Mouse (Mus musculus) stomach, postnatal 0 days (tissue): Measurements from ENCODE around the gene Lta. TPM values are rescaled to one million over a fixed set of nuclear protein-coding genes. Genes with fewer than 3 reads are reported as not detected.

Source experiments
- ATAC-seq: fragments of 200-750 bp; cut with Nextera tagmentation; 2 replicates; pipeline ENCODE4 v1.8.0; 2017; ENCODE audit not compliant: low FRiP score, low TSS enrichment
- DNase-seq: peaks from one replicate; pipeline ENCODE4 v3.0.0-alpha.2; 2016; ENCODE audit warnings: low spot score
- H3K27ac ChIP-seq: fragments of 300-500 bp; sonication (generic); replicated peaks from 2 replicates; pipeline ENCODE4 v1.5.1; 2014; ENCODE audit warnings: mild to moderate bottlenecking, control low read depth
- H3K27me3 ChIP-seq: fragments of 300-500 bp; sonication (generic); 2 replicates; pipeline ENCODE4 v1.6.1; 2014; ENCODE audit warnings: low read length; ENCODE audit not compliant: control insufficient read depth, insufficient read depth
- H3K36me3 ChIP-seq: fragments of 300-500 bp; sonication (generic); 2 replicates; pipeline ENCODE4 v1.6.1; 2014; ENCODE audit warnings: low read length, mixed read lengths; ENCODE audit not compliant: control insufficient read depth, insufficient read depth
- H3K4me1 ChIP-seq: fragments of 300-500 bp; sonication (generic); replicated peaks from 2 replicates; pipeline ENCODE4 v1.6.1; 2014; ENCODE audit warnings: antibody characterized with exemption; ENCODE audit not compliant: control insufficient read depth, insufficient read depth
- H3K4me2 ChIP-seq: fragments of 300-500 bp; sonication (generic); replicated peaks from 2 replicates; pipeline ENCODE4 v1.6.1; 2014; ENCODE audit warnings: low read depth, mild to moderate bottlenecking, control low read depth, moderate library complexity
- H3K4me3 ChIP-seq: fragments of 300-500 bp; sonication (generic); 2 replicates; pipeline ENCODE4 v1.5.1; 2014; ENCODE audit warnings: low read depth, low read length, control low read depth
- H3K9ac ChIP-seq: fragments of 300-500 bp; sonication (generic); 2 replicates; pipeline ENCODE4 v1.6.1; 2014; ENCODE audit warnings: mild to moderate bottlenecking, low read length, control low read depth, mixed read lengths
- H3K9me3 ChIP-seq: fragments of 300-500 bp; sonication (generic); 2 replicates; pipeline ENCODE4 v1.6.1; 2016; ENCODE audit warnings: low read length; ENCODE audit not compliant: control insufficient read depth
- CTCF ChIP-seq: IDR thresholded peaks from 2 replicates; pipeline ENCODE4 v1.5.1; 2016; ENCODE audit warnings: antibody characterized with exemption, low read depth, mild to moderate bottlenecking, moderate library complexity
- EP300 ChIP-seq: optimal IDR thresholded peaks from 2 replicates; pipeline ENCODE3; 2016; ENCODE audit warnings: antibody characterized with exemption
- WGBS: fragments of 180-500 bp; shearing (Covaris S2); extraction: QIAGEN DNeasy Blood & Tissue Kit; methylation state at CpG from one replicate; pipeline ENCODE4 v1.1.7; 2014; 5-methylcytosine and 5-hydroxymethylcytosine counted together
- polyA plus RNA-seq: library from polyadenylated mRNA; unstranded; fragments of >200 nt; fragmentation: Nextera tagmentation; extraction: Ambion mirVana; gene quantifications from 2 replicates; pipeline ENCODE4 v1.2.1, GENCODE M21; 2015

Lta gene
- polyA plus RNA-seq, 1 experiment from 2014 or later: 0.11 TPM

GRCm38 (mm10) chr17:35175382-35175781 lies 29.8 kb downstream of the Lta start:
- H3K27ac ChIP-seq: no peak overlapping the region
- no peak for ATAC-seq
- WGBS: 65% methylated on average over 6 of the region's 6 CpGs

GRCm38 (mm10) chr17:35174201-35174977 lies 30.8 kb downstream of the Lta start:
- Histone ChIP-seq H3K27me3 (no peaks in the 10 kb centered on the region), H3K4me3 (no peak overlapping the region), H3K9me3 (no peaks in the 10 kb centered on the region), H3K36me3 (no peaks in the 10 kb centered on the region), H3K4me2 (no peak overlapping the region), H3K27ac (no peak overlapping the region), H3K9ac (no peak overlapping the region), H3K4me1 (no peaks in the 10 kb centered on the region)
- DNase-seq (no peak), ATAC-seq (no peak)
- no peak for TF ChIP-seq CTCF
- TF ChIP-seq EP300: no peak
- 66% methylated on average over 8 of the region's 8 CpGs for WGBS

More at GRCm38 (mm10) chr17:35175382-35175781, 29.8 kb downstream of the Lta start:
- Histone ChIP-seq H3K9ac (no peak overlapping the region), H3K4me3 (no peak overlapping the region), H3K9me3 (no peaks in the 10 kb centered on the region), H3K27me3 (no peaks in the 10 kb centered on the region), H3K4me2 (no peak overlapping the region), H3K4me1 (no peaks in the 10 kb centered on the region), H3K36me3 (no peaks in the 10 kb centered on the region)
- DNase-seq: no peak
- TF ChIP-seq EP300: no peak
- no peak for TF ChIP-seq CTCF

GRCm38 (mm10) chr17:35173329-35173728 lies 31.8 kb downstream of the Lta start:
- ATAC-seq (no peak), DNase-seq (no peak)
- no peak overlapping the region; the same call in 1 of the 2 replicates for H3K27ac ChIP-seq
- H3K9ac ChIP-seq: 0 out of 2 replicates have a peak overlapping the region, but pooled peaks have one; percentile 41
- H3K27me3 ChIP-seq: no peaks in the 10 kb centered on the region
- TF ChIP-seq EP300 (no peak), CTCF (no peak)
- H3K36me3 ChIP-seq: no peaks in the 10 kb centered on the region
- no peaks in the 10 kb centered on the region for H3K4me1 ChIP-seq
- no peak overlapping the region for H3K4me3 ChIP-seq
- WGBS: 77% methylated on average over 3 of the region's 3 CpGs
- no peak overlapping the region for H3K4me2 ChIP-seq
- H3K9me3 ChIP-seq: no peaks in the 10 kb centered on the region

GRCm38 (mm10) chr17:35172445-35173234 lies 32.5 kb downstream of the Lta start:
- no peaks in the 10 kb centered on the region for H3K9me3 ChIP-seq
- no peaks in the 10 kb centered on the region for H3K36me3 ChIP-seq
- DNase-seq: no peak
- H3K4me1 ChIP-seq: no peaks in the 10 kb centered on the region
- H3K27ac ChIP-seq: no peak overlapping the region
- WGBS: 64% methylated on average over 11 of the region's 11 CpGs
- no peak for TF ChIP-seq EP300
- no peak for TF ChIP-seq CTCF
- H3K9ac ChIP-seq: peak overlapping the region; percentile 41; the same call in 1 of the 2 replicates
- no peak for ATAC-seq
- H3K4me3 ChIP-seq: no peak overlapping the region
- no peak overlapping the region for H3K4me2 ChIP-seq
- no peaks in the 10 kb centered on the region for H3K27me3 ChIP-seq

GRCm38 (mm10) chr17:35168541-35169207 lies 36.5 kb downstream of the Lta start:
- Histone ChIP-seq H3K4me3 (no peak overlapping the region), H3K4me2 (no peak overlapping the region), H3K9me3 (no peaks in the 10 kb centered on the region), H3K27ac (no peak overlapping the region), H3K36me3 (no peaks in the 10 kb centered on the region), H3K9ac (no peak overlapping the region), H3K4me1 (peaks cover 3% of the 10 kb centered on the region; the same call in 1 of the 2 replicates), H3K27me3 (no peaks in the 10 kb centered on the region)
- DNase-seq (no peak), ATAC-seq (no peak)
- 14% methylated on average over 4 of the region's 4 CpGs for WGBS
- TF ChIP-seq CTCF: peak; percentile 80
- TF ChIP-seq EP300: no peak
